Mouse (Mus musculus) lung, postnatal 0 days (tissue): ENCODE measurements around the gene Mfap3. TPM values are rescaled to one million over a fixed set of nuclear protein-coding genes. Genes with fewer than 3 reads are reported as not detected.

ENCODE experiments used
- ATAC-seq: fragments of 200-750 bp; cut with Nextera tagmentation; 2 replicates; pipeline ENCODE4 v1.8.0; 2017; ENCODE audit warnings: moderate library complexity
- DNase-seq: peaks from one replicate; pipeline ENCODE4 v3.0.0-alpha.2; 2016; ENCODE audit warnings: low spot score
- H3K27ac ChIP-seq: fragments of 300-500 bp; sonication (generic); 2 replicates; pipeline ENCODE4 v1.5.1; 2014; ENCODE audit warnings: antibody characterized with exemption, mild to moderate bottlenecking, low read length, mixed read lengths
- H3K27me3 ChIP-seq: fragments of 300-500 bp; sonication (generic); replicated peaks from 2 replicates; pipeline ENCODE4 v1.6.1; 2014; ENCODE audit warnings: low read length, mixed read lengths; ENCODE audit not compliant: insufficient read depth
- H3K36me3 ChIP-seq: fragments of 300-500 bp; sonication (generic); 2 replicates; pipeline ENCODE4 v1.6.1; 2014; ENCODE audit warnings: low read length, mixed read lengths; ENCODE audit not compliant: insufficient read depth
- H3K4me1 ChIP-seq: fragments of 300-500 bp; sonication (generic); 2 replicates; pipeline ENCODE4 v1.6.1; 2014; ENCODE audit warnings: antibody characterized with exemption, low read depth, low read length, mixed read lengths; ENCODE audit not compliant: insufficient read depth
- H3K4me2 ChIP-seq: fragments of 300-500 bp; sonication (generic); replicated peaks from 2 replicates; pipeline ENCODE4 v1.6.1; 2014; ENCODE audit warnings: low read depth, mild to moderate bottlenecking, low read length, moderate library complexity, mixed read lengths
- H3K4me3 ChIP-seq: fragments of 300-500 bp; sonication (generic); 2 replicates; pipeline ENCODE4 v1.5.1; 2014; ENCODE audit warnings: low read depth, low read length
- H3K9ac ChIP-seq: fragments of 300-500 bp; sonication (generic); replicated peaks from 2 replicates; pipeline ENCODE4 v1.6.1; 2014; ENCODE audit warnings: low read depth, mild to moderate bottlenecking
- H3K9me3 ChIP-seq: fragments of 300-500 bp; sonication (generic); 2 replicates; pipeline ENCODE4 v1.6.1; 2016; ENCODE audit warnings: low read length, mixed read lengths
- CTCF ChIP-seq: IDR thresholded peaks from 2 replicates; pipeline ENCODE4 v1.5.1; 2016; ENCODE audit warnings: antibody characterized with exemption, mild to moderate bottlenecking
- EP300 ChIP-seq: IDR thresholded peaks from 2 replicates; pipeline ENCODE4 v1.6.1; 2016; ENCODE audit warnings: antibody characterized with exemption, mild to moderate bottlenecking, control low read depth
- WGBS: fragments of 180-500 bp; shearing (Covaris S2); extraction: QIAGEN DNeasy Blood & Tissue Kit; methylation state at CpG from one replicate; pipeline ENCODE4 v1.1.7; 2014; 5-methylcytosine and 5-hydroxymethylcytosine counted together
- polyA plus RNA-seq: library from polyadenylated mRNA; unstranded; fragments of >200 nt; fragmentation: Nextera tagmentation; extraction: Ambion mirVana; gene quantifications from 2 replicates; pipeline ENCODE4 v1.2.1, GENCODE M21; 2015

Gene Mfap3
- polyA plus RNA-seq, 1 experiment from 2014 or later = 36.4 TPM

- H3K4me1 ChIP-seq = no peaks in the 10 kb centered on the region
- TF ChIP-seq EP300 (no peak), CTCF (no peak)
- no peak for ATAC-seq
- no peak overlapping the region for H3K27ac ChIP-seq
- H3K27me3 ChIP-seq = peaks cover 22% of the 10 kb centered on the region
- no peaks in the 10 kb centered on the region for H3K36me3 ChIP-seq
- H3K4me3 ChIP-seq = no peak overlapping the region
- 82% methylated on average over 3 of the region's 3 CpGs for WGBS
- no peak for DNase-seq
- no peak overlapping the region for H3K4me2 ChIP-seq
- no peak overlapping the region for H3K9ac ChIP-seq
- H3K9me3 ChIP-seq = peaks cover 8% of the 10 kb centered on the region; the same call in 1 of the 2 replicates
Measured at GRCm38 (mm10) chr11:57571035-57571434, 52.6 kb downstream of the Mfap3 start.

- no peak for TF ChIP-seq CTCF
- no peak for TF ChIP-seq EP300
- no peak overlapping the region for H3K4me3 ChIP-seq
- no peaks in the 10 kb centered on the region for H3K36me3 ChIP-seq
- DNase-seq (peak; percentile 55), ATAC-seq (peak; percentile 62)
- peaks cover 22% of the 10 kb centered on the region for H3K27me3 ChIP-seq
- no peak overlapping the region for H3K9ac ChIP-seq
- no peaks in the 10 kb centered on the region for H3K4me1 ChIP-seq
- peaks cover 8% of the 10 kb centered on the region; the same call in 1 of the 2 replicates for H3K9me3 ChIP-seq
- 31% methylated on average over 14 of the region's 14 CpGs for WGBS
- peak overlapping the region; percentile 33; the same call in 1 of the 2 replicates for H3K4me2 ChIP-seq
- no peak overlapping the region for H3K27ac ChIP-seq
Measured at GRCm38 (mm10) chr11:57573686-57574274, 55.3 kb downstream of the Mfap3 start.

GRCm38 (mm10) chr11:57576871-57577515 is 58.5 kb downstream of the Mfap3 start:
- no peak for ATAC-seq
- no peak for TF ChIP-seq CTCF
- no peak for TF ChIP-seq EP300
- H3K9me3 ChIP-seq = no peaks in the 10 kb centered on the region
- H3K4me3 ChIP-seq = no peak overlapping the region
- DNase-seq = no peak
- no peaks in the 10 kb centered on the region for H3K36me3 ChIP-seq
- H3K27me3 ChIP-seq = peaks cover 15% of the 10 kb centered on the region
- 49% methylated on average over 6 of the region's 6 CpGs for WGBS
- H3K27ac ChIP-seq = no peak overlapping the region
- no peak overlapping the region for H3K4me2 ChIP-seq
- H3K4me1 ChIP-seq = no peaks in the 10 kb centered on the region
- H3K9ac ChIP-seq = no peak overlapping the region

- Histone ChIP-seq H3K4me1 (no peaks in the 10 kb centered on the region), H3K9ac (no peak overlapping the region), H3K9me3 (no peaks in the 10 kb centered on the region), H3K36me3 (no peaks in the 10 kb centered on the region), H3K27ac (no peak overlapping the region), H3K4me2 (no peak overlapping the region), H3K4me3 (no peak overlapping the region), H3K27me3 (no peaks in the 10 kb centered on the region; the same call in 1 of the 2 replicates)
- 24% methylated on average over 10 of the region's 10 CpGs for WGBS
- no peak for TF ChIP-seq EP300
- TF ChIP-seq CTCF = no peak
- ATAC-seq = no peak
- no peak for DNase-seq
Measured at GRCm38 (mm10) chr11:57582818-57583635, 64.6 kb downstream of the Mfap3 start.

Other genes with a start within 250 kb of the Mfap3 start
- gene Fam114a2, start within 50 bp of the Mfap3 start, polyA plus RNA-seq = 62.7 and 71.9 TPM in 2 replicates
- gene Galnt10, start 126.8 kb downstream of the Mfap3 start, polyA plus RNA-seq = 6.1 and 6.4 TPM in 2 replicates